16 mouse cellular contexts compared by ENCODE assay signal in genomic region chr3:126659235-126659634, GRCm38 (mm10).
DNase-seq lines count a peak whose midpoint lies in the region; ATAC-seq and TF ChIP-seq lines count a peak whose summit lies in the region.
"Had no signal": no experiment of that assay in that cellular context is flagged by ENCODE, and none has a peak within 500 bp of the region (broad histone marks: within the 10 kb centered on the region; RNA-seq: fewer than 3 reads in every experiment).

No protein-coding gene starts in this region.

- no peaks in the 10 kb centered on the region for H3K36me3 ChIP-seq in embryonic facial prominence, embryonic 11.5 days (replicated peaks; ENCODE audit: control insufficient read depth, insufficient read depth, low read depth, low read length)
- H3K36me3 ChIP-seq in embryonic facial prominence, embryonic 10.5 days (replicated peaks) = no peaks in the 10 kb centered on the region
- H3K36me3 ChIP-seq in heart, embryonic 15.5 days = no peaks in the 10 kb centered on the region
- no peaks in the 10 kb centered on the region for H3K36me3 ChIP-seq in lung, embryonic 14.5 days (ENCODE audit: insufficient read depth)
- no peaks in the 10 kb centered on the region for H3K36me3 ChIP-seq in stomach, postnatal 0 days (ENCODE audit: control insufficient read depth, insufficient read depth, low read length)
- H3K36me3 ChIP-seq: forebrain, embryonic 15.5 days; lung, embryonic 15.5 days; midbrain, embryonic 13.5 days; neural tube, embryonic 15.5 days had no signal

- H3K27me3 ChIP-seq in embryonic facial prominence, embryonic 11.5 days (ENCODE audit: control insufficient read depth, insufficient read depth, low read length) = no peaks in the 10 kb centered on the region
- H3K27me3 ChIP-seq in embryonic facial prominence, embryonic 10.5 days (replicated peaks; ENCODE audit: low read depth, poor library complexity, severe bottlenecking) = no peaks in the 10 kb centered on the region
- no peaks in the 10 kb centered on the region for H3K27me3 ChIP-seq in heart, embryonic 15.5 days
- no peaks in the 10 kb centered on the region for H3K27me3 ChIP-seq in lung, embryonic 14.5 days (ENCODE audit: insufficient read depth, low read length)
- H3K27me3 ChIP-seq in stomach, postnatal 0 days (ENCODE audit: control insufficient read depth, insufficient read depth, low read length) = no peaks in the 10 kb centered on the region
- H3K27me3 ChIP-seq: forebrain, embryonic 15.5 days; lung, embryonic 15.5 days; midbrain, embryonic 13.5 days; neural tube, embryonic 15.5 days had no signal

- no peak for ATAC-seq in embryonic facial prominence, embryonic 11.5 days (replicated peaks; ENCODE audit: insufficient number of reproducible peaks, low FRiP score, low TSS enrichment, low read depth)
- ATAC-seq in heart, embryonic 15.5 days (replicated peaks; ENCODE audit: insufficient number of reproducible peaks, insufficient read depth, low FRiP score, low read depth) = no peak
- no peak for ATAC-seq in lung, embryonic 14.5 days (ENCODE audit: insufficient read depth)
- no peak for ATAC-seq in stomach, postnatal 0 days (ENCODE audit: low FRiP score, low TSS enrichment)
- ATAC-seq: forebrain, embryonic 15.5 days; inflammation-experienced regulatory T-cells, adult 6 months; midbrain, embryonic 13.5 days had no signal

- intact Hi-C loops in heart, postnatal 25 days (cut with DNase I) = no loop called here

- H3K4me1 ChIP-seq in embryonic facial prominence, embryonic 11.5 days (ENCODE audit: control insufficient read depth, insufficient read depth, low read length) = no peaks in the 10 kb centered on the region
- H3K4me1 ChIP-seq in embryonic facial prominence, embryonic 10.5 days = peaks cover 32% of the 10 kb centered on the region
- H3K4me1 ChIP-seq in heart, embryonic 15.5 days (replicated peaks) = peaks cover 56% of the 10 kb centered on the region
- peaks cover 16% of the 10 kb centered on the region for H3K4me1 ChIP-seq in lung, embryonic 14.5 days (ENCODE audit: insufficient read depth)
- no peaks in the 10 kb centered on the region; the same call in 1 of the 2 replicates for H3K4me1 ChIP-seq in stomach, postnatal 0 days (replicated peaks; ENCODE audit: control insufficient read depth, insufficient read depth)
- H3K4me1 ChIP-seq: forebrain, embryonic 15.5 days had no signal

- 51% methylated on average over 8 of the region's 8 CpGs for WGBS in embryonic facial prominence, embryonic 11.5 days
- 59% methylated on average over 8 of the region's 8 CpGs for WGBS in embryonic facial prominence, embryonic 10.5 days
- WGBS in heart, embryonic 15.5 days = 54% methylated on average over 8 of the region's 8 CpGs
- 55% methylated on average over 8 of the region's 8 CpGs for WGBS in lung, embryonic 14.5 days
- 68% methylated on average over 8 of the region's 8 CpGs for WGBS in stomach, postnatal 0 days

- TF ChIP-seq CTCF in lung, embryonic 14.5 days (IDR thresholded peaks at IDR 0.05; ENCODE audit: low read depth) = no peak
- no peak for TF ChIP-seq CTCF in stomach, postnatal 0 days (IDR thresholded peaks at IDR 0.05; ENCODE audit: low read depth)

- no peaks in the 10 kb centered on the region for H3K9me3 ChIP-seq in embryonic facial prominence, embryonic 11.5 days (replicated peaks; ENCODE audit: control insufficient read depth, low read length)
- H3K9me3 ChIP-seq in embryonic facial prominence, embryonic 10.5 days = no peaks in the 10 kb centered on the region
- no peaks in the 10 kb centered on the region for H3K9me3 ChIP-seq in heart, embryonic 15.5 days (replicated peaks)
- no peaks in the 10 kb centered on the region for H3K9me3 ChIP-seq in lung, embryonic 14.5 days (ENCODE audit: low read depth, low read length)
- H3K9me3 ChIP-seq in stomach, postnatal 0 days (ENCODE audit: control insufficient read depth, low read length) = no peaks in the 10 kb centered on the region
- H3K9me3 ChIP-seq: forebrain, embryonic 15.5 days; lung, embryonic 15.5 days; midbrain, embryonic 13.5 days; neural tube, embryonic 15.5 days had no signal

- H3K4me2 ChIP-seq in embryonic facial prominence, embryonic 11.5 days (ENCODE audit: low read depth, low read length) = no peak overlapping the region
- peak overlapping the region; percentile 46 for H3K4me2 ChIP-seq in heart, embryonic 15.5 days
- H3K4me2 ChIP-seq in lung, embryonic 14.5 days = no peak overlapping the region
- H3K4me2 ChIP-seq in stomach, postnatal 0 days (replicated peaks; ENCODE audit: low read depth) = no peak overlapping the region
- H3K4me2 ChIP-seq: forebrain, embryonic 15.5 days; lung, embryonic 15.5 days; midbrain, embryonic 13.5 days; neural tube, embryonic 15.5 days had no signal

- H3K27ac ChIP-seq in embryonic facial prominence, embryonic 11.5 days (replicated peaks; ENCODE audit: low read depth, low read length) = no peak overlapping the region
- H3K27ac ChIP-seq in embryonic facial prominence, embryonic 10.5 days (replicated peaks) = no peak overlapping the region
- H3K27ac ChIP-seq in heart, embryonic 15.5 days = peak overlapping the region; percentile 88
- H3K27ac ChIP-seq in lung, embryonic 14.5 days (ENCODE audit: low read depth) = peak overlapping the region; percentile 73; the same call in 1 of the 2 replicates
- peak overlapping the region; percentile 90; the same call in 1 of the 2 replicates for H3K27ac ChIP-seq in stomach, postnatal 0 days (replicated peaks)
- H3K27ac ChIP-seq: forebrain, embryonic 15.5 days; midbrain, embryonic 13.5 days; neural tube, embryonic 15.5 days had no signal

- no peak for TF ChIP-seq EP300 in stomach, postnatal 0 days (optimal IDR thresholded peaks at IDR 0.05)

- DNase-seq in embryonic facial prominence, embryonic 11.5 days (ENCODE audit: low spot score) = peak; percentile 46
- no peak for DNase-seq in embryonic facial prominence, embryonic 10.5 days (ENCODE audit: low spot score)
- no peak for DNase-seq in heart, postnatal 25 days (ENCODE audit: low spot score)
- DNase-seq in lung, embryonic 14.5 days = no peak
- DNase-seq in lung, adult 18-20 months = no peak
- DNase-seq in stomach, postnatal 0 days (ENCODE audit: low spot score) = no peak
- no peak for DNase-seq in cerebellum, adult 9-10 months
- DNase-seq: embryo, embryonic 11 days; layer of hippocampus, adult 9-11 months; thymus, postnatal 4 days had no signal

- H3K9ac ChIP-seq in embryonic facial prominence, embryonic 11.5 days (replicated peaks; ENCODE audit: low read length) = no peak overlapping the region
- no peak overlapping the region; the same call in 1 of the 2 replicates for H3K9ac ChIP-seq in heart, embryonic 15.5 days
- H3K9ac ChIP-seq in lung, embryonic 14.5 days = no peak overlapping the region
- H3K9ac ChIP-seq in stomach, postnatal 0 days (ENCODE audit: low read length) = no peak overlapping the region
- H3K9ac ChIP-seq: forebrain, embryonic 15.5 days; lung, embryonic 15.5 days; midbrain, embryonic 13.5 days; neural tube, embryonic 15.5 days had no signal

- no peak overlapping the region for H3K4me3 ChIP-seq in embryonic facial prominence, embryonic 11.5 days (ENCODE audit: low read depth, low read length)
- no peak overlapping the region for H3K4me3 ChIP-seq in embryonic facial prominence, embryonic 10.5 days
- no peak overlapping the region for H3K4me3 ChIP-seq in heart, embryonic 15.5 days
- H3K4me3 ChIP-seq in lung, embryonic 14.5 days (ENCODE audit: low read depth, low read length) = no peak overlapping the region
- H3K4me3 ChIP-seq in stomach, postnatal 0 days (ENCODE audit: low read depth, low read length) = no peak overlapping the region
- H3K4me3 ChIP-seq: forebrain, embryonic 15.5 days; lung, embryonic 15.5 days; midbrain, embryonic 13.5 days; neural tube, embryonic 15.5 days had no signal

Comparison
In these comparisons a context has a peak if more than half of its experiments do, and no peak if none do; other contexts are left out.
1. H3K27ac ChIP-seq: peak in heart, embryonic 15.5 days (single experiment), lung, embryonic 14.5 days (single experiment) and stomach, postnatal 0 days (single experiment); none in embryonic facial prominence, embryonic 11.5 days (single experiment) and embryonic facial prominence, embryonic 10.5 days (single experiment).